Mouse (Mus musculus) C2C12 (cell line): ENCODE results near the gene Tsen34. TPM values are rescaled to one million over a fixed set of nuclear protein-coding genes. Genes with fewer than 3 reads are reported as not detected.
"Not testable (repeated sequence)": the region's sequence is repeated elsewhere in the genome, so short reads cannot be mapped to it uniquely, and the experiment has no call there.

Source experiments
- H3K27me3 ChIP-seq: one replicate; pipeline ENCODE4 v1.6.1; 2011; ENCODE audit not compliant: control insufficient read depth, insufficient read depth, insufficient read length
- H3K36me3 ChIP-seq: one replicate; pipeline ENCODE4 v1.6.1; 2011; ENCODE audit not compliant: control insufficient read depth, insufficient read depth
- H3K4me3 ChIP-seq: one replicate; pipeline ENCODE4 v1.5.1; 2011; ENCODE audit warnings: mild to moderate bottlenecking, control low read depth; ENCODE audit not compliant: poor library complexity, insufficient read depth, severe bottlenecking
- H3K79me2 ChIP-seq: one replicate; pipeline ENCODE4 v1.6.1; 2011; ENCODE audit not compliant: control insufficient read depth, insufficient read depth
- H3K79me3 ChIP-seq: one replicate; pipeline ENCODE4 v1.6.1; 2011; ENCODE audit warnings: low read depth, control low read depth
- H3ac ChIP-seq: one replicate; pipeline ENCODE3; 2011; ENCODE audit warnings: low read depth; ENCODE audit not compliant: control insufficient read depth, insufficient read length
- CEBPB ChIP-seq: IDR thresholded peaks from one replicate; pipeline ENCODE4 v1.6.1; 2011; ENCODE audit warnings: low read depth, mild to moderate bottlenecking, control low read depth, moderate library complexity
- CTCF ChIP-seq: IDR thresholded peaks from one replicate; pipeline ENCODE4 v1.5.1; 2011; ENCODE audit not compliant: control insufficient read depth, insufficient read depth, insufficient read length
- FOSL1 ChIP-seq: IDR thresholded peaks from one replicate; pipeline ENCODE4 v1.8.0; 2011; ENCODE audit warnings: mild to moderate bottlenecking, low read length; ENCODE audit not compliant: poor library complexity, insufficient read depth, severe bottlenecking
- MAX ChIP-seq: IDR thresholded peaks from one replicate; pipeline ENCODE4 v1.6.1; 2011; ENCODE audit warnings: mild to moderate bottlenecking, control low read depth
- MYOD1 ChIP-seq: IDR thresholded peaks from one replicate; pipeline ENCODE4 v1.6.1; 2011; ENCODE audit warnings: low read depth; ENCODE audit not compliant: control insufficient read depth, insufficient read length
- MYOG ChIP-seq: IDR thresholded peaks from one replicate; pipeline ENCODE4 v1.6.1; 2011; ENCODE audit not compliant: control insufficient read depth, insufficient read length; ENCODE audit errors: extremely low read depth
- USF1 ChIP-seq: IDR thresholded peaks from one replicate; pipeline ENCODE4 v1.6.1; 2011; ENCODE audit warnings: low read depth, mild to moderate bottlenecking, control low read depth, moderate library complexity
- polyA plus RNA-seq: library from polyadenylated mRNA; unstranded; fragments of >200 nt; fragmentation: generic; extraction: Trizol; gene quantifications from one replicate; pipeline ENCODE4 v1.2.1, GENCODE M21; 2012; ENCODE audit warnings: missing spikeins

The Tsen34 gene
- polyA plus RNA-seq, 1 experiment: 215 TPM

GRCm38 (mm10) chr7:3707568-3708413 lies 15.1 kb downstream of the Tsen34 start:
- Histone ChIP-seq H3ac (no peak overlapping the region), H3K79me3 (peaks cover 28% of the 10 kb centered on the region), H3K79me2 (peaks cover 35% of the 10 kb centered on the region), H3K27me3 (no peaks in the 10 kb centered on the region), H3K36me3 (peaks cover 35% of the 10 kb centered on the region), H3K4me3 (no peak overlapping the region)
- TF ChIP-seq MAX: no peak
- TF ChIP-seq MYOD1: no peak
- no peak for TF ChIP-seq MYOG
- no peak for TF ChIP-seq CEBPB
- no peak for TF ChIP-seq FOSL1

- not testable (repeated sequence) for H3K27me3 ChIP-seq, H3ac ChIP-seq, H3K4me3 ChIP-seq
- Histone ChIP-seq H3K36me3 (peaks cover 35% of the 10 kb centered on the region), H3K79me3 (peaks cover 27% of the 10 kb centered on the region), H3K79me2 (peaks cover 35% of the 10 kb centered on the region)
Observed at GRCm38 (mm10) chr7:3708447-3708980, 15.9 kb downstream of the Tsen34 start.

- Histone ChIP-seq H3K79me2 (peaks cover 33% of the 10 kb centered on the region), H3K27me3 (no peaks in the 10 kb centered on the region), H3K4me3 (no peak overlapping the region), H3ac (no peak overlapping the region), H3K79me3 (peaks cover 26% of the 10 kb centered on the region), H3K36me3 (peaks cover 35% of the 10 kb centered on the region)
- TF ChIP-seq MYOG (no peak), FOSL1 (no peak), MYOD1 (no peak), CTCF (no peak), CEBPB (no peak), MAX (no peak), USF1 (no peak)
Observed at GRCm38 (mm10) chr7:3709000-3709399, 16.3 kb downstream of the Tsen34 start.

GRCm38 (mm10) chr7:3712264-3712942 lies 19.7 kb downstream of the Tsen34 start:
- H3K79me2 ChIP-seq: no peaks in the 10 kb centered on the region
- H3K36me3 ChIP-seq: peaks cover 4% of the 10 kb centered on the region
- H3ac ChIP-seq: no peak overlapping the region
- H3K79me3 ChIP-seq: no peaks in the 10 kb centered on the region
- no peak overlapping the region for H3K4me3 ChIP-seq
- no peaks in the 10 kb centered on the region for H3K27me3 ChIP-seq
- no peak for TF ChIP-seq MAX

- H3K27me3 ChIP-seq: no peaks in the 10 kb centered on the region
- H3K36me3 ChIP-seq: no peaks in the 10 kb centered on the region
- H3K79me2 ChIP-seq: no peaks in the 10 kb centered on the region
- TF ChIP-seq USF1: no peak
- TF ChIP-seq MYOD1: no peak
- TF ChIP-seq CEBPB: no peak
- TF ChIP-seq FOSL1: no peak
- TF ChIP-seq MYOG: no peak
- TF ChIP-seq CTCF: no peak
- TF ChIP-seq MAX: no peak
- no peak overlapping the region for H3K4me3 ChIP-seq
- H3K79me3 ChIP-seq: no peaks in the 10 kb centered on the region
- H3ac ChIP-seq: no peak overlapping the region
Observed at GRCm38 (mm10) chr7:3715249-3715648, 22.6 kb downstream of the Tsen34 start.

GRCm38 (mm10) chr7:3720268-3720667 lies 27.6 kb downstream of the Tsen34 start, which contains the start of gene Pirb:
Gene Pirb, minus strand, starts transcription at chr7:3720391.
- H3K27me3 ChIP-seq, H3ac ChIP-seq, H3K79me3 ChIP-seq, H3K4me3 ChIP-seq, H3K79me2 ChIP-seq, H3K36me3 ChIP-seq: not testable (repeated sequence)

GRCm38 (mm10) chr7:3725459-3725858 lies 32.8 kb downstream of the Tsen34 start:
- not testable (repeated sequence) for H3K27me3 ChIP-seq, H3K4me3 ChIP-seq, H3K36me3 ChIP-seq, H3ac ChIP-seq, H3K79me2 ChIP-seq, H3K79me3 ChIP-seq

- H3ac ChIP-seq, H3K79me2 ChIP-seq, H3K36me3 ChIP-seq, H3K27me3 ChIP-seq, H3K4me3 ChIP-seq, H3K79me3 ChIP-seq: not testable (repeated sequence)
Observed at GRCm38 (mm10) chr7:3732675-3733074, 40.0 kb downstream of the Tsen34 start.
